Mouse (Mus musculus) CH12.LX (cell line): ENCODE measurements around the gene Galnt3. TPM values are rescaled to one million over a fixed set of nuclear protein-coding genes. Genes with fewer than 3 reads are reported as not detected.

Experiments used
- DNase-seq: peaks from one replicate; pipeline ENCODE4 v3.0.0-alpha.2; 2013; ENCODE audit errors: extremely low read depth
- H3K27ac ChIP-seq: 2 replicates; pipeline ENCODE4 v1.5.1; 2012; ENCODE audit warnings: low read depth, mild to moderate bottlenecking, control low read depth, moderate library complexity; ENCODE audit not compliant: insufficient read depth
- H3K27me3 ChIP-seq: replicated peaks from 2 replicates; pipeline ENCODE3; 2012; ENCODE audit warnings: inconsistent platforms
- H3K36me3 ChIP-seq, 2 experiments: replicated peaks in 1 of 2; 2 replicates each; pipeline versions ENCODE3 to v1.6.1; 2012; ENCODE audit warnings: inconsistent platforms in 1 of 2, low read length in 1 of 2, mild to moderate bottlenecking in 1 of 2, mixed read lengths in 1 of 2, moderate library complexity in 1 of 2; ENCODE audit not compliant: control insufficient read depth in 1 of 2, insufficient read depth in 1 of 2
- H3K4me1 ChIP-seq, 2 experiments: 2 replicates each; pipeline ENCODE4 v1.6.1; 2012; ENCODE audit warnings: inconsistent platforms in 1 of 2, moderate library complexity in 1 of 2; ENCODE audit not compliant: insufficient read depth in 2 of 2, control insufficient read depth in 1 of 2
- H3K4me2 ChIP-seq: 2 replicates; pipeline ENCODE4 v1.6.1; 2012; ENCODE audit warnings: low read depth, mild to moderate bottlenecking, control low read depth; ENCODE audit not compliant: poor library complexity, insufficient read depth, severe bottlenecking
- H3K4me3 ChIP-seq, 3 experiments: fragments of 150-350 bp in 1 of 3; sonication (generic) in 1 of 3; replicated peaks in 1 of 3; 2 replicates each; pipeline versions ENCODE3 to v1.5.1; 2011 to 2012; ENCODE audit warnings: low read depth in 2 of 3, low read length in 2 of 3, mild to moderate bottlenecking in 2 of 3, moderate library complexity in 2 of 3, control low read depth in 1 of 3, improper control_type of control experiment in 1 of 3, inconsistent platforms in 1 of 3, mixed read lengths in 1 of 3; ENCODE audit not compliant: poor library complexity in 1 of 3
- H3K79me2 ChIP-seq: replicated peaks from 2 replicates; pipeline ENCODE4 v1.6.1; 2012; ENCODE audit warnings: mild to moderate bottlenecking, moderate library complexity; ENCODE audit not compliant: control insufficient read depth, poor library complexity, insufficient read depth, severe bottlenecking; ENCODE audit errors: extremely low read depth
- H3K9ac ChIP-seq: 2 replicates; pipeline ENCODE4 v1.6.1; 2012; ENCODE audit warnings: low read depth, mild to moderate bottlenecking, control low read depth, moderate library complexity; ENCODE audit not compliant: insufficient read depth
- H3K9me3 ChIP-seq: replicated peaks from 2 replicates; pipeline ENCODE3; 2012; ENCODE audit warnings: low read length, inconsistent platforms, mixed read lengths
- BHLHE40 ChIP-seq: IDR thresholded peaks from 2 replicates; pipeline ENCODE4 v1.6.1; 2011; ENCODE audit warnings: mild to moderate bottlenecking, low read depth, low read length, improper control_type of control experiment
- CHD1 ChIP-seq: IDR thresholded peaks from 2 replicates; pipeline ENCODE4 v1.6.1; 2012; ENCODE audit warnings: low read depth, low read length, improper control_type of control experiment, inconsistent platforms
- CTCF ChIP-seq, 2 experiments: IDR thresholded peaks in 1 of 2; conservative IDR thresholded peaks in 1 of 2; 2 replicates each; pipeline ENCODE4 v1.5.1; 2011 to 2012; ENCODE audit warnings: low read depth in 2 of 2, low read length in 2 of 2, improper control_type of control experiment in 1 of 2, inconsistent platforms in 1 of 2, mild to moderate bottlenecking in 1 of 2, moderate library complexity in 1 of 2
- E2F4 ChIP-seq: IDR thresholded peaks from 2 replicates; pipeline ENCODE4 v1.6.1; 2011; ENCODE audit warnings: low read depth, low read length, improper control_type of control experiment; ENCODE audit not compliant: insufficient replicate concordance
- EP300 ChIP-seq: IDR thresholded peaks from 2 replicates; pipeline ENCODE4 v1.6.1; 2011; ENCODE audit warnings: low read length, improper control_type of control experiment
- ETS1 ChIP-seq: conservative IDR thresholded peaks from 2 replicates; pipeline ENCODE4 v1.6.1; 2012; ENCODE audit warnings: low read depth, mild to moderate bottlenecking, inconsistent platforms, low read length, improper control_type of control experiment, moderate library complexity
- GABPA ChIP-seq: IDR thresholded peaks from 2 replicates; pipeline ENCODE4 v1.6.1; 2012; ENCODE audit warnings: low read depth, low read length, improper control_type of control experiment, inconsistent platforms; ENCODE audit not compliant: insufficient replicate concordance
- IRF4 ChIP-seq: IDR thresholded peaks from 2 replicates; pipeline ENCODE4 v1.6.1; 2014; ENCODE audit warnings: low read depth, mild to moderate bottlenecking, inconsistent platforms, low read length, improper control_type of control experiment
- JUN ChIP-seq: IDR thresholded peaks from 2 replicates; pipeline ENCODE4 v1.6.1; 2011; ENCODE audit warnings: low read depth, mild to moderate bottlenecking, low read length, improper control_type of control experiment, moderate library complexity; ENCODE audit not compliant: insufficient read depth
- JUND ChIP-seq: conservative IDR thresholded peaks from 2 replicates; pipeline ENCODE4 v1.6.1; 2011; ENCODE audit warnings: low read depth, low read length, improper control_type of control experiment
- MAFK ChIP-seq: IDR thresholded peaks from 2 replicates; pipeline ENCODE4 v1.6.1; 2011; ENCODE audit warnings: low read length, improper control_type of control experiment; ENCODE audit not compliant: insufficient replicate concordance
- NELFE ChIP-seq: IDR thresholded peaks from 2 replicates; pipeline ENCODE4 v1.6.1; 2011; ENCODE audit warnings: low read depth, low read length, improper control_type of control experiment
- POLR2A ChIP-seq: IDR thresholded peaks from 2 replicates; pipeline ENCODE4 v1.6.1; 2011; ENCODE audit warnings: low read depth, mild to moderate bottlenecking, improper control_type of control experiment, low read length
- RCOR1 ChIP-seq: conservative IDR thresholded peaks from 2 replicates; pipeline ENCODE4 v1.6.1; 2012; ENCODE audit warnings: low read depth, mild to moderate bottlenecking, inconsistent platforms, low read length, improper control_type of control experiment
- TCF12 ChIP-seq: IDR thresholded peaks from 2 replicates; pipeline ENCODE4 v1.6.1; 2014; ENCODE audit warnings: low read depth, mild to moderate bottlenecking, inconsistent platforms, low read length, improper control_type of control experiment
- UBTF ChIP-seq: IDR thresholded peaks from 2 replicates; pipeline ENCODE4 v1.6.1; 2012; ENCODE audit warnings: low read depth, mild to moderate bottlenecking, inconsistent platforms, low read length, improper control_type of control experiment, moderate library complexity
- ZC3H11A ChIP-seq: IDR thresholded peaks from 2 replicates; pipeline ENCODE4 v1.6.1; 2012; ENCODE audit warnings: low read depth, mild to moderate bottlenecking, inconsistent platforms, low read length, improper control_type of control experiment
- ZNF384 ChIP-seq: IDR thresholded peaks from 2 replicates; pipeline ENCODE4 v1.6.1; 2012; ENCODE audit warnings: low read depth, low read length, improper control_type of control experiment, inconsistent platforms
- dilution Hi-C: fragments of 300-500 bp; cut with MboI; formaldehyde crosslinking; loops from 2 replicates; pipeline ENCODE4 v1.14.3; 2020; ENCODE audit warnings: low sequenced_read_pairs; ENCODE audit not compliant: extremely low pct_unique_long_range_greater_than_20kb, extremely low pct_ligation_motif_present
- in situ Hi-C: fragments of 300-500 bp; cut with MboI; formaldehyde crosslinking; loops from 3 replicates; pipeline ENCODE4 v1.14.3; 2019; ENCODE audit warnings: low sequenced_read_pairs, low pct_ligation_motif_present, low pct_unique_long_range_greater_than_20kb, mixed read lengths
- polyA plus RNA-seq: library from polyadenylated mRNA; unstranded; fragments of >175 nt; gene quantifications from 2 replicates; pipeline ENCODE4 v1.2.1, GENCODE M21; 2012; ENCODE audit warnings: low read depth; ENCODE audit not compliant: insufficient read length
- total RNA-seq, 2 experiments: library from RNA; depleted of rRNA; stranded (reverse); fragments of 300-350 nt in 1 of 2; fragments of >200 nt in 1 of 2; gene quantifications; 2 replicates each; pipeline ENCODE4 v1.2.3; 2012 to 2014

Galnt3 gene
- total and polyA plus RNA-seq, 3 experiments, result 0.55 to 0.76 TPM; not detected in 1

- Histone ChIP-seq H3K4me2 (no peak overlapping the region), H3K4me1 (peaks cover 2 to 7% of the 10 kb centered on the region in 2 experiments; a peak in 1 of 4 replicates), H3K27ac (no peak overlapping the region), H3K9me3 (peaks cover 17% of the 10 kb centered on the region), H3K79me2 (no peaks in the 10 kb centered on the region), H3K36me3 (no peaks in the 10 kb centered on the region), H3K27me3 (no peaks in the 10 kb centered on the region), H3K4me3 (no peak overlapping the region), H3K9ac (no peak overlapping the region)
- in situ Hi-C loops, result no loop called here
- no peak for TF ChIP-seq GABPA
- no peak for TF ChIP-seq NELFE
- TF ChIP-seq JUND, result no peak
- no peak for TF ChIP-seq BHLHE40
- TF ChIP-seq MAFK, result no peak
- TF ChIP-seq JUN, result no peak
- TF ChIP-seq EP300, result no peak
- no peak for TF ChIP-seq ETS1
- TF ChIP-seq TCF12, result no peak
- no peak for TF ChIP-seq ZC3H11A
- TF ChIP-seq POLR2A, result no peak
- TF ChIP-seq E2F4, result no peak
- TF ChIP-seq ZNF384, result no peak
- no peak for TF ChIP-seq CHD1
- no peak for TF ChIP-seq RCOR1
- no peak for TF ChIP-seq CTCF (conservative IDR thresholded peaks at IDR 0.05 in 1 of 2, IDR thresholded peaks at IDR 0.05 in 1 of 2; ENCODE audit: low read depth in 2 of 2, low read length in 2 of 2)
- dilution Hi-C loops, result no loop called here
- DNase-seq, result no peak
These were observed 46.8 kb upstream of the Galnt3 start for GRCm38 (mm10) chr2:66171643-66172042.

GRCm38 (mm10) chr2:66170721-66171120 lies 45.9 kb upstream of the Galnt3 start:
- Histone ChIP-seq H3K27me3 (no peaks in the 10 kb centered on the region), H3K27ac (no peak overlapping the region), H3K4me3 (no peak overlapping the region), H3K4me2 (no peak overlapping the region), H3K4me1 (peaks cover 2 to 12% of the 10 kb centered on the region in 2 experiments; a peak in 1 of 4 replicates), H3K79me2 (no peaks in the 10 kb centered on the region), H3K36me3 (no peaks in the 10 kb centered on the region), H3K9ac (no peak overlapping the region), H3K9me3 (peaks cover 17% of the 10 kb centered on the region)
- in situ Hi-C loops, result no loop called here
- dilution Hi-C loops, result no loop called here
- DNase-seq, result no peak
- TF ChIP-seq IRF4 (no peak), UBTF (no peak), E2F4 (no peak), POLR2A (no peak), ZC3H11A (no peak)
